Comparison of ENCODE assay signal across 9 mouse cellular contexts in the genomic region with DNA sequence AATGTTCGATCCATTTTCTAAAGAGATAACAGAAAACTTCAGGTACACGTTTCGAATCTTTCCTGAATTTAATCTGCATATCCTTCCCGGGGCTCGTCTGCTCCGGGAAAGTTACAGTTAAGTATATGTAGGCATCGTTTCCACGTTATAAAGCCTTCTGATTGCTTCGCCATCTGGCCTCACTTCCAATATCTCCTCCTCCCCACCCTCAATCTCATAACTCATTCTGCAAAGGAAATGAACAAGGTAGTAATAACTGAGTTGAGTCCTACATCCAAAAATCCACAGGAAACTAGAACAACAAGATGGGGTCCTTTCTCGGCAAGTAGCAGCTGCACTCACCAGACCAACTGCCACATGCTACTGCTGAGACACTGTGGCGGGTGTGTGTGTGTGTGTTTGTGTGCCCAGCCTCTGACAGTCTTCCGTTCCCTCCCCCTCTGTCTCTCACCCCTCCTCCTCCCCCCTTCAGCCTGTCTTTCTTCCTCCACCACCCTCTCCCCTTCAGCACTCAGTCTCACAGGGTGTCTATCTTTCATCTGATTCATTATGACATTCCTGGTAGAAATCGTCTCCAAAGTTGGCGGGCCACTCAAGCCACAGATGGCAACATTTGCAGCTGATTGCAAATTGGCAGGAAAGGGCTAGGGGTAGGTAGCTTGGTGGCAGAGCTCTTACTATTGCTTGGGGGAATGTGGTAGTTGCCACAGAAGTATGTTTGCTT. TPM values are rescaled to one million over a fixed set of nuclear protein-coding genes. Genes with fewer than 3 reads are reported as not detected.
DNase-seq lines count a peak whose midpoint lies in the region; ATAC-seq lines count a peak whose summit lies in the region.
"Had no signal": no experiment of that assay in that cellular context is flagged by ENCODE, and none has a peak within 500 bp of the region (broad histone marks: within the 10 kb centered on the region; RNA-seq: fewer than 3 reads in every experiment).

No protein-coding gene starts in this region.

- intact Hi-C loops in left cerebral cortex, postnatal 4 days (cut with DNase I): loop anchor here (10.0 kb wide), 1 partner anchor 92 kb away; no protein-coding TSS in a partner anchor

- peak; percentile 25 for ATAC-seq in frontal cortex, adult (ENCODE audit: low TSS enrichment)

- peak; percentile 7 for DNase-seq in lung, postnatal 10 days
- DNase-seq in lung, postnatal 36 days: no peak
- DNase-seq in left cerebral cortex, postnatal 4 days: peak; percentile 77
- DNase-seq in thymus, postnatal 25 days: peak; percentile 67
- DNase-seq in kidney, adult 11 months: no peak
- DNase-seq in adrenal gland, adult 8-10 months: no peak
- no peak for DNase-seq in heart, adult 8-10 months (ENCODE audit: low spot score)
- DNase-seq: embryo, embryonic 11 days had no signal

RNA-seq across cellular contexts. Expression of a gene that starts 28.0 kb away (rescaled TPM):
- 1 to 10 TPM; 2.0 to 2.4 TPM for total RNA-seq in left cerebral cortex, postnatal 4 days (2021)
- 1 to 10 TPM; 1.0 to 4.3 (median 2.7) TPM for total RNA-seq in adrenal gland, adult 8-10 months (2022)
- total RNA-seq in heart, adult 8-10 months (2022): 1 to 10 TPM; 1.9 to 3.9 (median 3.1) TPM

RNA-seq across cellular contexts. Expression of a gene that starts 32.8 kb away (rescaled TPM):
- total RNA-seq in left cerebral cortex, postnatal 4 days (2021): 100 to 1,000 TPM in 1 of 2 experiments, 10 to 100 TPM in 1; 97.7 to 101 TPM
- total RNA-seq in adrenal gland, adult 8-10 months (2022): 10 to 100 TPM; 22.9 to 35.7 (median 25.1) TPM
- 10 to 100 TPM in 1 of 4 experiments, 1 to 10 TPM in 3; 8.4 to 11.0 (median 9.4) TPM for total RNA-seq in heart, adult 8-10 months (2022)

RNA-seq across cellular contexts. Expression of a gene that starts 33.5 kb away (rescaled TPM):
- 10 to 100 TPM; 30.9 to 37.9 TPM for total RNA-seq in left cerebral cortex, postnatal 4 days (2021)
- 10 to 100 TPM; 31.6 to 43.2 (median 34.7) TPM for total RNA-seq in adrenal gland, adult 8-10 months (2022)
- 10 to 100 TPM; 26.1 to 34.0 (median 27.8) TPM for total RNA-seq in heart, adult 8-10 months (2022)

RNA-seq across cellular contexts. Expression of a gene that starts 39.4 kb away (rescaled TPM):
- 10 to 100 TPM; 14.9 to 15.8 TPM for total RNA-seq in left cerebral cortex, postnatal 4 days (2021)
- total RNA-seq in adrenal gland, adult 8-10 months (2022): 10 to 100 TPM; 21.7 to 25.7 (median 22.3) TPM
- 10 to 100 TPM; 24.3 to 33.8 (median 28.9) TPM for total RNA-seq in heart, adult 8-10 months (2022)

Comparison
In these comparisons a context has a peak if more than half of its experiments do, and no peak if none do; other contexts are left out.
1. DNase-seq: peak in lung, postnatal 10 days (single experiment), left cerebral cortex, postnatal 4 days (single experiment) and thymus, postnatal 25 days (single experiment); none in lung, postnatal 36 days (single experiment), kidney, adult 11 months (single experiment), adrenal gland, adult 8-10 months (single experiment) and heart, adult 8-10 months (single experiment).